Mouse (Mus musculus): Measurements from ENCODE around the gene Nos1ap.

- TF ChIP-seq POLR2A (IDR thresholded peaks at IDR 0.05; ENCODE audit: borderline replicate concordance, insufficient read depth, low read length) (no peak), CTCF (IDR thresholded peaks at IDR 0.05; ENCODE audit: borderline replicate concordance, insufficient read depth, low read depth, low read length) (no peak)
Observed at GRCm38 (mm10) chr1:170343081-170343480, 246.6 kb downstream of the Nos1ap start.

Measured in cerebellum, adult 2 months (tissue).